Mouse (Mus musculus): ENCODE results near the gene Nrxn1. TPM values are rescaled to one million over a fixed set of nuclear protein-coding genes. Genes with fewer than 3 reads are reported as not detected.
A peak's percentile ranks its signal among the peaks of the same experiment; 100 is the strongest.

The Nrxn1 gene
- total and polyA plus RNA-seq, 3 experiments: not detected

DNA sequence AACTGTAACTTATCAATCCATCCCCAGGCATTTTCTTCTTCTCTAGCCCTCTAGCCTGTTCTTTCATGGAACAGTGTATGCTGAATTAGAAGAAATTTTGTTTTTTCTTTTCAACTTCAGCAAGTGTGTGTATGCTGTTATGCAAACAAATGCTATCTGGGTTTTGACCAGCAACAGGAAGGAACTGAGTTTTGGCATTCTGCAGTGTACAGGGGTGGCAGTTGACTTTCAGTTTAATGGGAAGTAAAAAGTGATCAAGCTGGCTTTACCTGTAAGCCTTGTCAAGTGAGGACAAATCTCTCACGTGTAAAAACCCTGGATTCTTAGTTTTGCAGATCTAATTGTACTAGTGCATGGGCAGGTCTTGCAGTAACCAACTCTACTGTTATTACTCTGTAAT, 95.2 kb downstream of the Nrxn1 start:
- H3K9ac ChIP-seq (ENCODE audit: control insufficient read depth, low read depth, low read length, poor library complexity, severe bottlenecking): no peak overlapping the region
- H3K4me1 ChIP-seq (ENCODE audit: control insufficient read depth in 1 of 2, insufficient read depth in 2 of 2, low read length in 2 of 2): peaks cover 4 to 11% of the 10 kb centered on the region in 2 experiments; a peak in 3 of 4 replicates
- peak overlapping the region in 1 of 2 experiments; percentile 42; a peak in 2 of 4 replicates for H3K4me3 ChIP-seq (ENCODE audit: control insufficient read depth in 1 of 2, insufficient read depth in 1 of 2, low read depth in 2 of 2, low read length in 2 of 2)
- no peak overlapping the region for H3K27ac ChIP-seq (ENCODE audit: control insufficient read depth, low read depth, low read length)
- H3K27me3 ChIP-seq (ENCODE audit: control insufficient read depth in 1 of 2, insufficient read depth in 2 of 2, low read length in 2 of 2): no peaks in the 10 kb centered on the region
- DNase-seq (ENCODE audit: low read depth, low spot score): peak; percentile 37
- TF ChIP-seq EP300 (IDR thresholded peaks at IDR 0.05; ENCODE audit: low read depth in 1 of 2, low read length in 2 of 2): peak in 1 of 2 experiments; percentile 26; a peak in 1 of 4 replicates
- TF ChIP-seq NELFE (IDR thresholded peaks at IDR 0.05; ENCODE audit: low read depth, low read length): 0 out of 2 replicates have a peak, but pooled peaks have one; percentile 15
- TF ChIP-seq RCOR1 (IDR thresholded peaks at IDR 0.05; ENCODE audit: low read depth, low read length): no peak
- peak; percentile 67 for TF ChIP-seq MYB (IDR thresholded peaks at IDR 0.05; ENCODE audit: low read depth, low read length)
- 0 out of 2 replicates have a peak, but pooled peaks have one; percentile 14 for TF ChIP-seq MAX (IDR thresholded peaks at IDR 0.05; ENCODE audit: low read length)
- H3K36me3 ChIP-seq (ENCODE audit: control insufficient read depth in 1 of 2, insufficient read depth in 2 of 2, low read length in 2 of 2): peaks cover 0 to 4% of the 10 kb centered on the region in 2 experiments; a peak in 1 of 4 replicates
- H3K9me3 ChIP-seq (replicated peaks; ENCODE audit: insufficient read depth, low read length): no peaks in the 10 kb centered on the region
- H3K79me2 ChIP-seq (ENCODE audit: control insufficient read depth, insufficient read depth, low read length, poor library complexity): no peaks in the 10 kb centered on the region

DNA sequence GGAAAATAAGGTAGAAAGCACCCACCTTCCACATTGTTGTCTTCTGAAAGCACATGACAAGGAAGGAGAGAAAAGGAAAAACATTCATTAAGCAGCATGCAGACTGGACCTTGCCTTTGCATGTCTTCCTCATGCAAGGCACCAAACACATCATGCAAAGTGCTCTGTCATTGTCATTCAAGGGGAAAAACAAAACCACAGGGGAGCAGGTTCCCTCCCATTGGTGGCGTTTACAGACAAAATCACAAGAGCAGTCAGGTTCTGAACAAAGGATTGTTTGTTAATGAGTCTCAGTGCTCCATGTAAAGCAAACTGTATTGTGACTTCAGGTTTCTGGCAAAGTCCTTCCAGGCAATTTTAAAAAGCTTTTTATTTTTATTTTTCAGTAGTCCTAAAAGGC, 97.4 kb downstream of the Nrxn1 start:
- peak; percentile 44 for DNase-seq (ENCODE audit: low read depth, low spot score)
- TF ChIP-seq ETS1 (IDR thresholded peaks at IDR 0.05; ENCODE audit: low read depth, low read length) (no peak), MAX (IDR thresholded peaks at IDR 0.05; ENCODE audit: low read length) (peak; percentile 23; the same call in 1 of the 2 replicates)
- Histone ChIP-seq H3K9me3 (replicated peaks; ENCODE audit: insufficient read depth, low read length) (no peaks in the 10 kb centered on the region), H3K4me3 (ENCODE audit: control insufficient read depth in 1 of 2, insufficient read depth in 1 of 2, low read depth in 2 of 2, low read length in 2 of 2) (no peak overlapping the region), H3K9ac (ENCODE audit: control insufficient read depth, low read depth, low read length, poor library complexity, severe bottlenecking) (no peak overlapping the region), H3K27ac (ENCODE audit: control insufficient read depth, low read depth, low read length) (no peak overlapping the region), H3K36me3 (ENCODE audit: control insufficient read depth in 1 of 2, insufficient read depth in 2 of 2, low read length in 2 of 2) (peaks cover 0 to 4% of the 10 kb centered on the region in 2 experiments; a peak in 1 of 4 replicates), H3K79me2 (ENCODE audit: control insufficient read depth, insufficient read depth, low read length, poor library complexity) (no peaks in the 10 kb centered on the region), H3K4me1 (ENCODE audit: control insufficient read depth in 1 of 2, insufficient read depth in 2 of 2, low read length in 2 of 2) (peaks cover 4 to 11% of the 10 kb centered on the region in 2 experiments; a peak in 3 of 4 replicates), H3K27me3 (ENCODE audit: control insufficient read depth in 1 of 2, insufficient read depth in 2 of 2, low read length in 2 of 2) (no peaks in the 10 kb centered on the region)

DNA sequence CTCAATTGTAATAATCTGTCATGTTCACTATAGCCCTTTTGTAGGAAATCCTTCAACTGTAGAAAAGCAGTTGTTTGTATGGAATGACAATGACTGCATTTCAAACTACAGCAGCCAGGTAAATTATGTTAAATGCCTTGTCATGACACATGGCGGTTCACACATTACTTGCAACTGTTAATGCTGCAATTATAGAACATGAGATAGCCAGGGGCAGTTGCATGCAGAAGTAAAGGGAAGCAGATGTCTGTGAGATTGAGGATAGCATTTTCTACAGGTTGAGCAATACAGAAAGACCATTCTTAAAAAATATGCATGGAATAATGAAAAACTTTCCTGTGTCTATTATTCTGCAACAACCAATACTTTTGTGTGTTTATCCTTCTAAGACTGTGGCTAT, 98.6 kb downstream of the Nrxn1 start:
- Histone ChIP-seq H3K36me3 (ENCODE audit: control insufficient read depth in 1 of 2, insufficient read depth in 2 of 2, low read length in 2 of 2) (peaks cover 0 to 4% of the 10 kb centered on the region in 2 experiments; a peak in 1 of 4 replicates), H3K79me2 (ENCODE audit: control insufficient read depth, insufficient read depth, low read length, poor library complexity) (no peaks in the 10 kb centered on the region), H3K4me1 (ENCODE audit: control insufficient read depth in 1 of 2, insufficient read depth in 2 of 2, low read length in 2 of 2) (peaks cover 4 to 11% of the 10 kb centered on the region in 2 experiments; a peak in 3 of 4 replicates), H3K9me3 (replicated peaks; ENCODE audit: insufficient read depth, low read length) (no peaks in the 10 kb centered on the region), H3K27ac (ENCODE audit: control insufficient read depth, low read depth, low read length) (no peak overlapping the region), H3K9ac (ENCODE audit: control insufficient read depth, low read depth, low read length, poor library complexity, severe bottlenecking) (no peak overlapping the region), H3K4me3 (ENCODE audit: control insufficient read depth in 1 of 2, insufficient read depth in 1 of 2, low read depth in 2 of 2, low read length in 2 of 2) (no peak overlapping the region), H3K27me3 (ENCODE audit: control insufficient read depth in 1 of 2, insufficient read depth in 2 of 2, low read length in 2 of 2) (no peaks in the 10 kb centered on the region)
- no peak for TF ChIP-seq ZMIZ1 (IDR thresholded peaks at IDR 0.05; ENCODE audit: low read depth, low read length)
- no peak for TF ChIP-seq ETS1 (IDR thresholded peaks at IDR 0.05; ENCODE audit: low read depth, low read length)
- no peak for TF ChIP-seq MXI1 (IDR thresholded peaks at IDR 0.05; ENCODE audit: low read depth, low read length)
- no peak for TF ChIP-seq USF2 (IDR thresholded peaks at IDR 0.05; ENCODE audit: borderline replicate concordance in 1 of 2, insufficient read depth in 1 of 2, low read depth in 1 of 2, low read length in 2 of 2)
- TF ChIP-seq HCFC1 (IDR thresholded peaks at IDR 0.05; ENCODE audit: low read depth, low read length): no peak
- TF ChIP-seq EP300 (IDR thresholded peaks at IDR 0.05; ENCODE audit: low read depth in 1 of 2, low read length in 2 of 2): no peak
- TF ChIP-seq SMC3 (IDR thresholded peaks at IDR 0.05; ENCODE audit: low read depth, low read length): no peak
- no peak for TF ChIP-seq MEF2A (IDR thresholded peaks at IDR 0.05; ENCODE audit: extremely low read depth, insufficient replicate concordance, low read depth, low read length, poor library complexity, severe bottlenecking)
- no peak for TF ChIP-seq MAFK (IDR thresholded peaks at IDR 0.05; ENCODE audit: borderline replicate concordance, low read depth, low read length)
- TF ChIP-seq USF1 (IDR thresholded peaks at IDR 0.05; ENCODE audit: low read depth, low read length): no peak
- no peak for TF ChIP-seq E2F4 (IDR thresholded peaks at IDR 0.05; ENCODE audit: borderline replicate concordance, low read depth, low read length)
- no peak for TF ChIP-seq NRF1 (IDR thresholded peaks at IDR 0.05; ENCODE audit: insufficient read depth, low read depth, low read length, poor library complexity, severe bottlenecking)
- no peak for TF ChIP-seq KAT2A (conservative IDR thresholded peaks at IDR 0.05; ENCODE audit: low read depth, low read length)
- peak; percentile 12 for DNase-seq (ENCODE audit: low read depth, low spot score)

All from MEL (cell line).